ENCODE assay signal across 14 mouse cellular contexts in the genomic region with DNA sequence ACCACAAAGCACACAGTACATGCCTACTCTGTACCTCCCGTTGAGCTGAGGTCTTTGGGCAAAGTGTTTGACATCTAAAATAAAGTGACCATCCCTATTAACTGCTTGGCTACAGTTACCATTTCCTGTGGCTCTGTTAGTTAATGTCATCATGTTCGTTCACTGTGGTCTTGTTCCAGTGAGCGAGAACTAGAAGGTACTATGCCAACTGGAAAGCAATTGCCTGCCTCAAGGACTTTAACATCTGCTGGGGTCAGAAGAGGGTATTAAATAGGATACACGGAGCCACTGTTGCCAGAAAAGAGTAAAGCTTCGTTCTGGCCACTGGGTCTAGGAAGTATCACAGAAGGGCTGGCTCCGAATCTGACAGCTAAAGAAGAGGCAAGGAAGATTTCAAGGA.
"Had no signal": no experiment of that assay in that cellular context is flagged by ENCODE, and none has a peak within 500 bp of the region (broad histone marks: within the 10 kb centered on the region; RNA-seq: fewer than 3 reads in every experiment).

No protein-coding gene starts in this region.

- H3K9ac ChIP-seq: kidney, embryonic 15.5 days; liver, embryonic 13.5 days had no signal

- H3K27me3 ChIP-seq: kidney, embryonic 15.5 days; liver, embryonic 13.5 days had no signal

- DNase-seq: kidney, adult 2 months; kidney, postnatal 25 days; layer of hippocampus, postnatal 36 days; liver, embryonic 13.5 days; lung, adult 2 months; midbrain, embryonic 14.5 days; right cerebral cortex, postnatal 14 days; right cerebral cortex, postnatal 4 days; spleen, adult 18-20 months; thymus, adult 18-20 months; thymus, postnatal 36 days had no signal

- H3K36me3 ChIP-seq: kidney, embryonic 15.5 days; liver, embryonic 13.5 days had no signal

- H3K4me2 ChIP-seq: kidney, embryonic 15.5 days; liver, embryonic 13.5 days; midbrain, embryonic 11.5 days had no signal

- H3K27ac ChIP-seq: kidney, embryonic 15.5 days; left cerebral cortex, adult 2 months; liver, embryonic 13.5 days had no signal

- H3K4me3 ChIP-seq: kidney, embryonic 15.5 days; left cerebral cortex, adult 2 months; liver, embryonic 13.5 days had no signal

- H3K9me3 ChIP-seq: kidney, embryonic 15.5 days; liver, embryonic 13.5 days had no signal

- H3K4me1 ChIP-seq: liver, embryonic 13.5 days had no signal
